Mouse (Mus musculus) neural tube, embryonic 10.5 days (tissue): ENCODE measurements around the gene Cxcl12.
A peak's percentile ranks its signal among the peaks of the same experiment; 100 is the strongest.

ENCODE experiments used
- DNase-seq: peaks from one replicate; pipeline ENCODE4 v3.0.0-alpha.2; 2017; ENCODE audit warnings: low spot score; ENCODE audit errors: extremely low spot score

Gene Cxcl12

DNA sequence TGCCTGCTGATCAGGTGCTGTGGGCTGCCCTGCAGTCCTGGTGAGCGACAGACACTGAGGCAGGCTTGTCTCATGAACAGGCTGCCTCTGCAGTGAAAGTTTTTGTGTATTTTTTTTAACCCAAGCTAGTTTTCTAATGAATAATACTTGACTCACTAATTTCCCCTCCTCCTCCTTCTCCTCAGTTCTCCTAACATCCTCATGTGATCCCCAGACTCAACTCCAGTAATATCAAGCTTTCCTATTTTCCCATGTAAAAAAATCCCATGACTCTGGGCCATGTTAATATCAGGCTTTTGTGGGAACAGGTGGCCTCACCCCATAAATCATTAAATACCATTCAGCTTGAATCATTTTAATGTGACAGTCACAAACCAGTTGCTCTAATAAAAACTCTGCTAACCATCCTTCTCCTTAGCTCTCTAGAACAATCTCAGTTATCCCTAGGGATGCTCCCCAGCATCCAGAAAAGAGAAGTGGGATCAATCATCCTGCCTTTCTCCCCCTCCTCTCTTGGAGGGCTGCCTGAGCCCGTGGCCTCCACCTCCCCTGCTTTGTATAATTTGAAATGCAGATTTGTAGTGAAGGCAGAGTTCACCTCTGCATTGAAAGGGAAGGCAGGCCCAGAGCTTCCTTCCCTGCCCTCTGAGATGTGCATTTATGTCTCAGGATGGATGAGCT is 6.9 kb downstream of the Cxcl12 start:
- no peak for DNase-seq

DNA sequence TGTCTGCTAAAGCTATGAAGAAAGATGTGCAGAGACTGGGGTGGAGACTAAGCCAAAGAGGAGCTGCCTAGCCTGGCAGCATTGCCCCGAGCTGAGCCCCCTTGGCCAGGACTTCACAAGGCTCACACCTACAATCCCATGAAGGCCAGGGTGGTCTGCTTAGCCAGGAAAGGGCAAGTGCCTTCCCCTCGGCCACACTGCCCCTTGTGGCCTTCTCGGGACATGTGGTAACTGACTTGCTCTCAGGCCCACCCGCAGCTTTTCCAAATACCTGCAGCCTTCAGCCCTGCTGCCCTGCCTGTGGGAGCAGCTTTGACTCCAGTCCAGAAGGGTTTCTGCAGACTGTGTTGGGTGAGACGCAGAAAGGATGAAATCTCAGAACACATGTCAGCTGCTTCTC is 8.1 kb downstream of the Cxcl12 start:
- peak; percentile 42 for DNase-seq

DNA sequence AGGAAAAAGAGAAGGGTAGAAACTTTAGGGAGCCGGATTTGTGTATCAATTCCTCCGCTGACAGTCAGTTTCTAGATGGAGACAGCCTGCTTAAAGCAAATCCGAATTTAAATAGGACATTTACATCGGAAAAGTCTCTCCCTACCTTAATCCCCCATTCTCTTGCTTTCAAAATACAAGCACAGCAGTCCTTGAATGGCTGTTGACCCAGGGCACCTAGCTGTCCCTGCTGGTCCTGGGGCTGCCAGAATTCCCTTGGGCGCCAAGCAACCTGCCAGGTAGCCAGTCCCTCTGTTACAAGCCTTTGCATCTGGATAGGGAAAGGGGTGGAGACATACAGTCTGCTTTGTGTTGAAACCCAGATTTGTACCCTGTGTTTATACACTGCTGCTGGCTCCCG is 12.0 kb downstream of the Cxcl12 start:
- DNase-seq = no peak

DNA sequence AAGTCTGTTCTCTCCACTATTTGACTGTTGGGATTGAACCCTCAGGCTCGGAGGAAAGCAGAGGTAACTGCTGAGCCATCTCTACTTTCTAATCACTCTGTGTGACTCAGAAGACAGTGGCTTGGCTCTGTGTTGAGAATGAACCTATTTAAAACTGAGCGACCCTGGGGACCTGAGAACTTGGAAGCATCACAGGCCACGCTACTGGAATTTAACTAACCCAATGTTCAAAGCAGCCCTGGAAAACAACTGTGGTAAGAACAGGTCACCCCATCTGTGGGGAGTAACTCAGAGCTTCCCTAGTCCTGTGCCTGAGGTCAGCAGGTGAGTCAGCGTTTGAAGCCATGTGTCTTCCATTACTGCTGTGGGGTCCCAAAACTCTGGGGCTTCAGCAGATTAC is 17.0 kb downstream of the Cxcl12 start:
- no peak for DNase-seq

DNA sequence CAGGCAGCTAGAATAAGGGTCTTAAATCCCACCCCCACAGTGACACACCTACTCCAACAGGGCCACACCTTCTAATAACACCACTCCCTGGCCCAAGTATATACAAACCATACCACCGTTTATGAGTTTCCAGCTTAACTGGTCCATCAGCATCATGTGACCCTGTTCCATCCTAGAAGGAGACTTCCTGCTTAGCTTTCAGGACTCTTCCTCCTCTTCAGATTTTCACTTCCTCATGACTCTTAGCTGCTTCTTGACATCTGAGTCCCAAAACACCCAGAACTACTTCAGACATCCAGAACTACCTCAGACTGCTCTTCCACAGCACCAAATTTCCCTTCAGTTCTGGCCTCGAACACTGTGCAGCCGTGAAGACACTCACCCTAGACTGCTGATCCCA is 22.1 kb downstream of the Cxcl12 start:
- DNase-seq = no peak

DNA sequence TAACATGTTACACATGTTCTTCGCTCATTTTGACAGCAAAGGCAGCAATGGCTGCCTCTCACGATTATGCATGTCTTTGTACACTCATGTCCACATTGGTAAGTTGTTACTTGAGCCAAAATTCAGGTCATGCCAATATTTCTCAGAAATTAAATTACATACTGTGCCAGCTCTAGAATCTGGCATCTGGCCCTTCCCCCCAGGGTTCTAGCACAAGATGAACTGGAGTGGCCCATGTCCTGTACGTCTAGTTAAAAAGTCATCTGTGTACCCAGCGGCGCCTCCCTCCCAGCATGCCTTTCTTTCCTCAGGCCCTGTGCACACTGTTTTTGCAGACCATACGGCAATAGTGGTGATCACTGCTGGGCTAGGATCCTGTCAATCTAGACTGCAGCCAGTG is 23.4 kb downstream of the Cxcl12 start:
- DNase-seq = no peak

DNA sequence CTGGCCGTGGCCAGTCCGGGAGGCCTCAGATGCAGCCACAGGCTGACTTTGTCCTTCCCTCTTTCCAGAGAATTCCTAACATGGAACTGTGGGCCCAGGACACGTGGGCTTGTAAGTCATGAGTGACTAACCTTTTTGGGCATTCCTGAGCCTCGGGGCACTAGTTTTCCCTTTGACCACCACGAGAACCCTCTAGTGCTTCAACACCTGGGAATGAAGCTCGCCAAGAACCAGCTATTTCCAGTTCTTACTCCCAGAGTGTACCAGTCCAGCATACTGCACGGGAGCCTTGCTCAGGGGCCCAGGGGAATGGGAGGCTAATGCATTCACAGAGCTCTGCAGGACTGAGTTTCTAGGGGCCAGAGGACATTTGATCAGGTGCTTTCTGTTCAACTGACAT is 24.3 kb downstream of the Cxcl12 start:
- DNase-seq = no peak

DNA sequence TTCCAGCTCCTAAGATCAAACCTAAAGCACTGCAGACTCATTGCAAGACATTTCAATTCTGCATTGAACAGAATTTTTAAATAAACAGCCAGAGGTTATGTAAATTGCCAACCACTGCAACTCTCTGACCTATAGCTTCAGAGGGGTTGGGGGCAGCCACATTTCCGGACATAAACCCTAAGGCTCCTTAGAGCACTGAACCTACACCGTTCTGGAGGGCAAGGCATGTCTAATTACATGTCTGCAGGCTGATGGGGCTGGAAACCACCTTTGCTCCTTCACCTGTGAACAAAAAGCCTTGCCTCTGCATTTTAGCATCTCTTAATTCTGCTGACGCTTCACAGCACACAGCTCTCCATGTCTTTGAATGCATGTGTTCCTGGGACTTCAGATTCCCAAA is 26.9 kb downstream of the Cxcl12 start:
- DNase-seq = no peak

DNA sequence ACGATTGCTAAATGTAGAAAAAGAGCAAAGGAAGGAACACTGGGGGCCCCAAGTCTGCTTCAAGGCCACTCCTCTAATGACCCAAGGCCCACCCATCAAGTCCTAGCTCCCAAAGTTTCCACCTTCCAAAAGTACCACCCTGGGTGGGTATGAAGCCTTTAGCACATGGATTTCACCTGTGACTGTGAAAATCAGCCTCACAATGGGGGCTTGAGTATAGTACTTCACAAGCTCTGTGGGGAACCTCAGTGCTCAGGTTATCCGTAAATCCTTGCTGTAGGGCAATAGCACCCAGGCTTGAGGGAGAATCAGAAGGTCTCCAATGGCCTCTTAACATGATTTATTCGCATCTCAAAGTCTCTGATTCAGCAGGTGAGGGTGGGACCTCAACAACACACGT is 30.5 kb downstream of the Cxcl12 start:
- DNase-seq = no peak

DNA sequence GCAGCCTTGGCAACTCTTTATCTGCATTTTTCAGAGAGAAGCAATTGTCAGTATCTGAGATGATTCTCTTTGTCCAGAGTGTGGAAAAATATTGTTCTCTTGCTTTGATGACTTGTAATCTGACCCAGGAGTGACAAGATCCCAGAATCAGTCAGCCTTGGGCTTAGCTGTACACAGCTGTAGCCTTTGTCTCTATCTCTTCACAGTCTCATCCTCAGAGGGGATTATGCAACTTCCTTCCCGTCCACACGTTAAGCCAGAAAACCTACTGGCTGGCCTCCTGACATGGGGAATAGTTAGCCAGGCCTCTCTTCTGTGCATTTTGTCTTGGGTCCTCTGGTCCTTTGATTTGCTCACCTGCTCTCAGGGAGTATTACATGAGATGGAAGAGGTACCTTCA is 31.4 kb downstream of the Cxcl12 start:
- DNase-seq = no peak

DNA sequence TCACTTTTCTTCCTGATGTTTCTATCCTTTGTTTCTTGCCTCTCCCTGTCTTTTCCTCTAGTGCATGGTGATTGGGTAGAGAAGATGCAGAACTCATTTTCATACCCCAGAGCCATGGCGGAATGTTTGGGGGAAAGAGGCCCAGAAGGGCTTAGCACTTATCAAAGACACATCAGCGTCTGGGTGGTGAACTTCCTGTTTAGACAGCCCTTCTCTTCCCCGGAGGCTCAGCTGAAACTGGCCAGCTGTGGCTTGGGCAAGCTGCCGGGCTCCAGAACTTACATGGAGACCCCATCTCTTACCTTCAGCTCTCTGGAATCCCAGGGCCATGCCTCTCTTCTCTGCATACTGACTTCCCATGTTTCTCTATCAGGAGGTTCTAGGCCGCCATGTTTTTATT is 32.6 kb downstream of the Cxcl12 start:
- no peak for DNase-seq

DNA sequence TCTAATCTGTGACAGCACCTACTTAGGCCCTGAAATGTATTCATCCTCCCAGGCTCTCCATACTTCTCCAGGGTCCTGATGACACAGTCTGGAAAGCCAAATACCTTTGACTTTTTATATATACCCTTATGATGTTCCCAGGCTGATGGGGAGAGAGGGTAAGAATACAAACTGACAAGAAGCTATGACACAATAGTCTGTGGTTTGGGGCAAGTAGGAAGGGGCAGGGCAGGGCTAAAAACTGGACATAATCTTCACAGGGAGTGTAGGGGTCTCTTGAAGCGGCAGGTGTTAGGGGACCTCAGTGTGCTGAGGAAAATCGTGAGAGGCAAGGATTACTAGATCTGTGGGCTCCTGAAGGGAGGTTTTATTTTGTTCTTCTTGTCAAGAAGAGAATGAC is 33.1 kb downstream of the Cxcl12 start:
- no peak for DNase-seq

DNA sequence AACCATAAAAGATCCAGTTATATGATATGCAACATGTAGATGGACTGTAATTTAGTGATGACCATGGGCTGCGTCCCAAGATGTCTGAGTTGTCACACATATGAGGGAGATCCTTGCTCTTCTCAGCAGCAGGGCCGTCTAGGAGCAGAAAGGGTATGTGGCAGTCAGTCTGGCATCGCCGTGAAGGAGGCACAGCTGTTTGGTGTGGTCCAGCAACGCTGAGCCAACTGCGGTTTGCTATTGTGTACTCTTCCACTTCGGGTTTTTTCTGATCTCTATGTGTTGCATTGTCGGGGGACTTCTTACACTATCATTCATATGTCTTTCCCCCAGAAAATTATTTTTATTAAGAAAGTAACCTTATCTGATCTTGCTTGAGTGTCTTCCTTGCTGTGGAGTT is 33.5 kb downstream of the Cxcl12 start:
- DNase-seq = no peak

DNA sequence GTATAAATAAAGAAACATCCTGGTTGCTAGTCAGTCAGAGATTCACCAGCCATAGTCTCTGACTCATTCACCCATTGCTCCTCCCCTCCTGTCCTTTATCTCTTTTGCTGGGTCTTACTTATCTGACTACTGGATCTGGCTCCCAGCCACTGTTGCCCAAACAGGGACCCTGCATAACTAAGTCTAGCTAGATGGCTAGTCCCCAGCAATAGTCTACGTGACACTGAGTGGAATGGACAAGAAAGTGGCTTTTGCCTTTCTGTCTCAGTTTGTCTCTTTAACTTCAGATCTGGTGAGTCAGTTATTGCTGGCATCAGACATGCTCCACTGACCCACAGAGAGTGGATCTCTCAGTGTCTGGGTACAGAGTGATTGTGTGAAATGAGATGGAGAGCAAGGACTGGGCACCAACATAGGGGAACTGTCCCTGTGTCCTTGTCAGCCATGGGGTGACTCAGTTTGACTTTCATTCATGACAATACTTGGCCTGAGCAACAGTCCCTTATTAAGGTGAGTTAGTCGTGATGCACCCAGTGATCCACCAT is 34.6 kb downstream of the Cxcl12 start:
- DNase-seq = no peak

DNA sequence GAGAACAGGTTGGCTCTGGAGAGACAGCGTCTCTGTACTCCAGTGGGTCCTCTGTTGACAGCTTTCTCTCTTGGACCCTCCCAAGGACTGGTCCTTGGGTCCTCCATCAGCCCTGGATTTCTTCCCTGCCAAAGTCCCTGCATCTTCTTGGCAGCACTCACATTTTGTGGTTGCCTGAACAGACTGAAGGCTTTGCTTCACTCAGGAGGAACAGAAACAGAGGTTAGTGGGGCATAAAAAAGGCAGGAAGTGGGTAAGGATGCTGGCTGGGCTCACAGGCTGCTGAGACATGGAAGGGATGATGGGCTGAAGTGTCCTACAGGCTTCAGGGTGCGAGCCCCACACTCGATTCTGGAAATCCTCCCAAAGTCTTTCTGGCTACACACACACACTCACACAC is 35.8 kb downstream of the Cxcl12 start:
- no peak for DNase-seq

DNA sequence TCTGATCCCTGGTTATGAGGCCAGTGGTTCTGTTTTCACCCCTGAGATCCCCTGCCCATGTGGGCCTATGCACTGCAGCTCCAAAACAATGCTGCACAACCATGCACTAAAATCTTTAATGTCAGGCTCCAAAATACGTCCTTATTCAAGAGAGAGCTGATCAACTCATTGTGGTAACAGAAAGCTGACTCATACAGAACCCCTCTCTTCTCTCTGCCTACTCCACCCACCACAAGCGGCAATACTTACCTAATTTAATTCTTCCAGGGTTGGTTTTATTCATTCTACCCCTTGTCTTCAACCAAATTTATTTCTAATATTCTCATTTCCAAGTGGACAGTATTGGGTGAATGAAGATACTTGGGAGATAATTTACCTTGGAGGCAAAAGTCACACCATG is 38.5 kb downstream of the Cxcl12 start:
- no peak for DNase-seq

DNA sequence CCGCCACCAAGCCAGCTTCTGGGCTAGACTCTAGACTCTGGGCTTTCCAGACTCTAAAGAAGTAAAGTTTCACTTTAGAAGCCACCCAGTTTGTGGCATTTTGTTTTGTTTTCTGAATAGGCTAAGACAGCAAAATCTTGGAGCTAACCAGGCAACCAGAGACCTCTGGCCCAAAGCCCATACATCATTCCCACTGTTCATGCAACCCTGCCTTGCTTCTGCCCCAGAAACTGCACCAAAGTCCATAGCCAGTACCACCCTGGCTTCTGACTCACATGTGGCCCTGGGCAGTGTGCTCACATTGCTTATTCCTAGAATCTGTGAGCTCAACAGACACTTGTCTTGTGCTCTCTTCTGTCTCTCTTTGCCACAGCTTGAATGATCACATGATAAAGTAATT is 39.0 kb downstream of the Cxcl12 start:
- DNase-seq = no peak

DNA sequence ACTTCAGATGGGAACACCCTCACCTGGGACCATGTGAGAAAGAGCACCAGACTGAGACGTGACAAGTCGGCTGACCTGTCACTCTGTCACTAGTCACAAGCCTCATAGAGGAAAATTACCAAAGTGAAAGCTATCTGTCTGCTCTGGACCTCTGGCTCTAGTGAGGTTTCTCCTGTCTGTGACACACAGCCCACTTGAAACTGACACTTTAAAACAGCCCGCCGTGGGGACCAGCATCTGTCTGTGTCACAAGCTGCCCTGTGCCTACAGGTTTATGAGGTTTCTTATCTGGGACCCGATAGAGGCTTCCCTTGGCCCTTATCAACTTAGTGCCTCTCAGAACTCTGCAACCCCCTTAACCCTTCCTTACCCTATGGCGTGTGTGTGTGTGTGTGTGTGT is 41.8 kb downstream of the Cxcl12 start:
- no peak for DNase-seq

DNA sequence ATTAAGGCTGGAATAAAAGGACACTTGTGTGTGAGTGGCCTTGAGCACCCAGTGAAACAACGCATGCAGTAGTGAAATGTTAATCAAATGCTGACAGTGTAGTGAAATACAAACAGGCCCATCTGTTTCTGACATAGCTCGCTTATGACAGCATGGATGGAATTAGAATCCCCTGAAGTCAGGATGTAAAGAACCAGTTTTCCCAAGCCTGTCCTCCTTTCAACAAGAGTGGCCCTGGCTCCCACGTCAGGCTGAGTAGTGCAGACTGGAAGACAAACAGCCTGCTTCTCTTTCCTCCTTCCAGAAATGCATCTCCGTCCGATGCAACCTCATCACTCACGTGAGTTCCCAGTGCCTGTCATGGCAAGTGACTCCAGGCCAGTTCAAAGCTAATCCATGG is 42.2 kb downstream of the Cxcl12 start:
- no peak for DNase-seq

DNA sequence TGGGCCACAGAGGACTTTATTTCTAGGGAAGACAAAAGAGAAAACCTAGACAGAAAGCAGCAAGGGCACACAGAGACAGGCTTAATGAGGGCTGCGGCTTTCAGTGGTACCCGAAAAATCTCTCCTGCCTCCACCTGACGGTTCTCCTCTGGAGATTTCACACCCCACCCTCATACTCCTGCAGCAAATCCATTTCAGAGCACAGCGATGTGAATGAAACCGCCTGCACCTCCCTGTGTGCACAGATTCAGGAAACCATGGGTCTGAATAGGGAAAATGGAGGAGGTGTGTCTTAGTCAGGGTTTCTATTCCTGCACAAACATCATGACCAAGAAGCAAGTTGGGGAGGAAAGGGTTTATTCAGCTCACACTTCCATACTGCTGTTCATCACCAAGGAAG is 46.2 kb downstream of the Cxcl12 start:
- no peak for DNase-seq

DNA sequence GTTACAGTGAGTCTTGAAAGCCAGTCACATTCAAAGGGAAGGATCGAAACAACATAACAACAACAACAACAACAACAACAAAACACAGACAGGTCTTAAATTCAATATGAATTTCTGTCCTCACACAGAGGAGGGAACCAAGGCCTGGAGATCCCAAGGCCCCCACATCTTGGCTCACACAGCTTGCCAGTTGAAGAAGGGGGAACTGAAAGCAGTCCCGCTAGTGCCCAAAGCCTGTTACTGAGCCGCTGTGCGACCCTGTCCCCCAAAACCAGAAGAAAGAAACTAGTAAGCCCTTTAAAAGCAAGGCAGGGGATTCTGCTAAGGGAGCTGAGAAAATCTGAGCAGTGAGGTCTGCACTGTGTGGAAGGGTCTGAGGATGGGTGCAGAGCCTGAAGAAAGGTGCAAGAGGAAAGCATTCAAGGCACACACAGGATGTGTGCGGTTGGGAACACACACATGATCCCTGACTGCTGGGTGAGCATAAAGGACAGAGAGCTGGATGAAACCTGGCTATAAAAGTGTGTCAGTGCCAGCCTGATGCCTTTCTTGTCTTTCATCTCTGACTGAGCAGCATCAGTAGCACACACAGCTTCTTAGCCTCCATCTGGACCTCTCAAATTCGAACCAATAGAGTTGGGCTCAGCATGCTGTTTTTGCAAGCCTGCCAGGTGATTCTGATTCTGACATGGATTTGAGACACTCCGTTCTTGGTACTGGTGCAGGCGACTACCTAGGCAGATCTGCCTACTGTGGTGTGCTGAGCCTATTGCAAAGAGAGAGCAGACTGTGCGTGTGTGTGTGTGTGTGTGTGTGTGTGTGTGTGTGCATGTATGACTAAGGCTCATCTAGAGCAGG is 50.3 kb downstream of the Cxcl12 start:
- no peak for DNase-seq

DNA sequence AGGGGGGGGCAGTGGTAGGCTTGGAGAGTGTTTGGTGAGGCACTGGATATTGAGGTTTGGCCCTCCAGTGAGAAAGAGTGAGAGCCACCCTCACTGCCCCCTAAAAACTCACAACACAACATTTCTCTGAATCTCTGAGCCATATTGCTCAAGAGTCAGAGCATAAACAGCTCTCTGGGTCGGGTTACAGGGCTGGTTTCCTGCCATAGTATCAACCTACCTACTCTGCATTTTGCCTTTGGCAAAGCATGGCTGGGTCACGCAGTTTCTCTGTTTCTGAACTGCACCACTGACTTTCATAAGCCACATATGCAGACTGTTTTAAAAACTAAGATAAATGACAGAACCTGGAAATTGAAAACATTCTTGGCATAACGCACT is 51.0 kb downstream of the Cxcl12 start:
- DNase-seq = no peak

DNA sequence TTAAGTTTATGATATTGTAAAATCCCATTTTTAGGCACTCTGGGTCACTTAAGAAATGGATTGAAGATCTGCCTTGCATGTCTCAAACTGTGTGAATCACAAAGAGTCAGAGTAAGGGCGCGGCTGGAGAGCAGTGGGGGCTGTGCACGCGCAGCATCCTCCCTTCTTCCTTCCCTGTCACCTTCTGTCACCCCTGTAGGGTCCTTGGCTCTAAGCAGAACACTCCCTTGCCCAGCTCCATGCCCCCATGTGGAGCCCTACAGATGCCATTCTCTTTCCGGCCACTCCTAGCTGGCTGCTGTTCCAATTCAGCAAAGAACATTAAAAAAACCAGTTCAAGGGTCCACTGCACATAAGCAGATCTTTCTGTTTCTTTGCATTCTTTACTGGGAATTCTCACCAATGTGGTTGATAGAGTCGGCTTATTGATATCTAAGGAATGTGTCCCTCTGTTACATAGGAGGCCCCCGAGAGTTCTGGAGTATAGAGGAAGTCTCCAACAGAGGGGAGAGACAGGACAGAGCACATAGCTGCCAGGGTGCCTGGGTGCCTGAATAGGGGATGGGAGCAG is 51.7 kb downstream of the Cxcl12 start:
- no peak for DNase-seq
